Mouse (Mus musculus) kidney, adult 2 months (tissue): ENCODE measurements around the gene Acap2.

Experiments
- CTCF ChIP-seq: fragments of 200-500 bp; conservative IDR thresholded peaks from 2 replicates; pipeline ENCODE4 v1.5.1; 2011; ENCODE audit warnings: low read depth, mild to moderate bottlenecking, control low read depth, low read length, moderate library complexity, mixed read lengths; ENCODE audit not compliant: insufficient read depth, insufficient read length
- POLR2A ChIP-seq: fragments of 200-500 bp; IDR thresholded peaks from one replicate; pipeline ENCODE4 v1.6.1; 2011; ENCODE audit warnings: low read depth, low read length, control low read depth

DNA sequence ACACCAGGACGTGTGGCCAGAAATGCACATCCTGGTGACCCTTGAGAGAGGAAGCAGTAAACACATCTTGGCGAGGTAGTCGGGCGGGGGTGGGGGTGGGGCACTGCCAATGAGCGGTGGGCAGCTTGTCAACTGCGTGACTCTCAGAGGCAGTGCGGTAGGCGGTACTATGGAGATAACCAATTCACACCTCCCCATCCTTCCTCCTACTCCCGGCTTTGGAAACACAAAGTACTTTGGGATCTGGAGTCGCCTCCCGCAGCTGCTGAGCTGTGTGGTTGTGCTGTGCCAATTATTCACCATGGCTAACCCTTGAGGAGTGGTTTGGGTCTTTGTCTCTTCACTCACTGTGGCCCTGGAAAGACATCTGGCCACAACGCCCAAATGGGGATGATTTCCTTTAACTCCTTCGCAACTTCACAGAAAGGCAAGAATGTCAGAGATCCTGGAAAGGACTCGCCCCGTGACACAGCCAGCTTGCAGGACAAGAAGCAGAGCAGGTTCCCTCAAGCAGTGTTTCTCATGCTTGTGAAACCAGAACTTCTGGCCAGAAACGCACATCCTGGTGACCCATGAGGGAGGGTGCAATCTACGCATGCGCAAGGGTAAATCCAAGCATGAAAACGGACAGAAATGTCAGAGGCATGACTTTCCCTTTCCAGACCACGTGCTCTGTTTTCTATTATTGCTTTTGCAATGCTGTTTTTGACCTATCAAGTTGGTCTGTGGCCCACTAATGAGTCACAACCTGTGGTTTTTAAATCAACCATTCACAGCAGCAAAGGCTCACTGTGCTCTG lies 32.7 kb upstream of the Acap2 start:
- TF ChIP-seq CTCF (no peak), POLR2A (no peak)
